Mouse (Mus musculus) MEL (cell line): ENCODE results near the gene Susd2.

Experiments used
- ELF1 ChIP-seq: IDR thresholded peaks from 2 replicates; pipeline ENCODE4 v1.6.1; 2014; ENCODE audit warnings: low read depth, mild to moderate bottlenecking, inconsistent platforms, low read length, improper control_type of control experiment, moderate library complexity
- HCFC1 ChIP-seq: IDR thresholded peaks from 2 replicates; pipeline ENCODE4 v1.6.1; 2012; ENCODE audit warnings: low read depth, mild to moderate bottlenecking, inconsistent platforms, low read length, improper control_type of control experiment, moderate library complexity
- RAD21 ChIP-seq: IDR thresholded peaks from 2 replicates; pipeline ENCODE4 v1.6.1; 2011; ENCODE audit warnings: mild to moderate bottlenecking, low read depth, low read length, improper control_type of control experiment

GRCm38 (mm10) chr10:75600189-75600730 lies 43.5 kb downstream of the Susd2 start:
- TF ChIP-seq ELF1, result no peak
- no peak for TF ChIP-seq HCFC1
- TF ChIP-seq RAD21, result no peak
